Mouse (Mus musculus) forelimb bud, embryonic 11.5 days (tissue): ENCODE measurements around the gene Hist1h2ah.

Source experiments
- DNase-seq: peaks from one replicate; pipeline ENCODE4 v3.0.0-alpha.2; 2012; ENCODE audit warnings: low read depth, low spot score

The Hist1h2ah gene

GRCm38 (mm10) chr13:22008707-22009106 is 26.7 kb downstream of the Hist1h2ah start:
- DNase-seq, result no peak

- no peak for DNase-seq
Observed at GRCm38 (mm10) chr13:22007872-22008271, 27.5 kb downstream of the Hist1h2ah start.

GRCm38 (mm10) chr13:22007121-22007510 is 28.3 kb downstream of the Hist1h2ah start:
- no peak for DNase-seq

- DNase-seq, result no peak
Observed at GRCm38 (mm10) chr13:22006334-22007120, 28.8 kb downstream of the Hist1h2ah start.

- DNase-seq, result no peak
Observed at GRCm38 (mm10) chr13:22005605-22006333, 29.6 kb downstream of the Hist1h2ah start.

- no peak for DNase-seq
Observed at GRCm38 (mm10) chr13:22001823-22002222, 33.5 kb downstream of the Hist1h2ah start.

GRCm38 (mm10) chr13:22001346-22001745 is 34.0 kb downstream of the Hist1h2ah start:
- DNase-seq, result no peak

- DNase-seq, result no peak
Observed at GRCm38 (mm10) chr13:21999147-21999546, 36.2 kb downstream of the Hist1h2ah start.

- no peak for DNase-seq
Observed at GRCm38 (mm10) chr13:21998412-21998811, 37.0 kb downstream of the Hist1h2ah start.

- DNase-seq, result no peak
Observed at GRCm38 (mm10) chr13:21997821-21998220, 37.5 kb downstream of the Hist1h2ah start.

- no peak for DNase-seq
Observed at GRCm38 (mm10) chr13:21997201-21997820, 38.1 kb downstream of the Hist1h2ah start.

GRCm38 (mm10) chr13:21996840-21997185 is 38.6 kb downstream of the Hist1h2ah start:
- DNase-seq, result no peak

GRCm38 (mm10) chr13:21996101-21996839 is 39.1 kb downstream of the Hist1h2ah start:
- no peak for DNase-seq

- DNase-seq, result no peak
Observed at GRCm38 (mm10) chr13:21995331-21995914, 39.9 kb downstream of the Hist1h2ah start.

- DNase-seq, result no peak
Observed at GRCm38 (mm10) chr13:21994896-21995295, 40.5 kb downstream of the Hist1h2ah start.

- DNase-seq, result peak; percentile 80
Observed at GRCm38 (mm10) chr13:21993957-21994738, 41.2 kb downstream of the Hist1h2ah start.

- DNase-seq, result no peak
Observed at GRCm38 (mm10) chr13:21992550-21992949, 42.8 kb downstream of the Hist1h2ah start.
